Mouse (Mus musculus): ENCODE measurements around the gene Ptpro.
"Not testable (repeated sequence)": the region's sequence is repeated elsewhere in the genome, so short reads cannot be mapped to it uniquely, and the experiment has no call there.

The Ptpro gene

GRCm38 (mm10) chr6:137395075-137395474 lies 143.0 kb downstream of the Ptpro start:
- no peak for DNase-seq

- DNase-seq = no peak
These were observed 144.1 kb downstream of the Ptpro start for GRCm38 (mm10) chr6:137396106-137396793.

GRCm38 (mm10) chr6:137397358-137397757 lies 145.2 kb downstream of the Ptpro start:
- DNase-seq = no peak

GRCm38 (mm10) chr6:137404196-137404595 lies 152.1 kb downstream of the Ptpro start:
- DNase-seq = no peak

GRCm38 (mm10) chr6:137405690-137406089 lies 153.6 kb downstream of the Ptpro start:
- no peak for DNase-seq

GRCm38 (mm10) chr6:137410510-137410909 lies 158.4 kb downstream of the Ptpro start:
- no peak for DNase-seq

- DNase-seq = no peak
These were observed 159.8 kb downstream of the Ptpro start for GRCm38 (mm10) chr6:137411901-137412378.

- no peak for DNase-seq
These were observed 160.9 kb downstream of the Ptpro start for GRCm38 (mm10) chr6:137413045-137413444.

GRCm38 (mm10) chr6:137414531-137415405 lies 162.6 kb downstream of the Ptpro start:
- DNase-seq = peak; percentile 25

GRCm38 (mm10) chr6:137422777-137423176 lies 170.7 kb downstream of the Ptpro start:
- no peak for DNase-seq

GRCm38 (mm10) chr6:137423830-137424229 lies 171.7 kb downstream of the Ptpro start:
- DNase-seq = no peak

- DNase-seq = no peak
These were observed 173.6 kb downstream of the Ptpro start for GRCm38 (mm10) chr6:137425500-137426432.

GRCm38 (mm10) chr6:137433521-137434137 lies 181.5 kb downstream of the Ptpro start:
- DNase-seq = no peak

- DNase-seq = no peak
These were observed 185.4 kb downstream of the Ptpro start for GRCm38 (mm10) chr6:137437486-137437885.

GRCm38 (mm10) chr6:137437902-137438580 lies 185.9 kb downstream of the Ptpro start:
- no peak for DNase-seq

- DNase-seq = no peak
These were observed 188.7 kb downstream of the Ptpro start for GRCm38 (mm10) chr6:137440559-137441486.

- no peak for DNase-seq
These were observed 191.0 kb downstream of the Ptpro start for GRCm38 (mm10) chr6:137443089-137443488.

GRCm38 (mm10) chr6:137446116-137446515 lies 194.0 kb downstream of the Ptpro start:
- not testable (repeated sequence) for DNase-seq

- DNase-seq = peak; percentile 7
These were observed 203.5 kb downstream of the Ptpro start for GRCm38 (mm10) chr6:137455537-137456041.

- no peak for DNase-seq
These were observed 203.9 kb downstream of the Ptpro start for GRCm38 (mm10) chr6:137456064-137456463.
